Mouse (Mus musculus) thymus, postnatal 36 days (tissue): ENCODE results near the gene Gm14412.
"Not testable (repeated sequence)": the region's sequence is repeated elsewhere in the genome, so short reads cannot be mapped to it uniquely, and the experiment has no call there.

Experiments used
- DNase-seq, 2 experiments: peaks; one replicate each; pipeline ENCODE4 v3.0.0; 2022; ENCODE audit warnings: mixed read lengths in 2 of 2

The Gm14412 gene

GRCm38 (mm10) chr2:177324257-177324733 lies at the start of gene Gm14412:
Gene Gm14412, minus strand, starts transcription at chr2:177324307.
- DNase-seq: not testable (repeated sequence)

DNA sequence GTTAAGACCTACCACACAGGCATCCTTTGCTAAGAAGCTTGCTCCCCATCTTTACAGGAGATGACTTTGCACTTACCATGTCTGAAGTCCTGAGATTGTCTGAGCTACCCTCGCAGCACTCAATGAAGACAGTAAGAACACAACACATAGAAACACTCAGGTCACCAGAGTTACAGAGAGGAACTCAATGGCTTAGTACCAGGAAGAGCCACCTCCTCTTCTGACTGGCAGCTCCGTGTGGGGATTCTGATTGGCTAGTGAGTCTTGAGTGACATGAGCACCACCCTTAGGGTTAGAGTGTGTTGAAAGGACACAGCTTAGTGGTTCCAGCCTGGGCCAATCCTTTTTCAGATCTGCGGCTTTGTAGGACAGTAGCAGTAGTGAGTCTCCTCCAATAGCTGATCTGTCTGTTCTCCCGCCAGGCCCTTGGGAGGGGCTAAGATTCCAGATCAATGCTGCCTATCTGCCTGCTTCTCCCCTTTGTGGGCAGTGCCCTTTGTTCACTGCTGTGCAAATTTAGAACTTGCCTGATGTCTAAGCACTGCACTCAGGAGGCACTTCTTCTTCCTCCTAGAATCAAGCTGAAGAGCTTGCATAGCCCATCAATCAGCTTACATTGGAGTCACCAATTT lies 5.7 kb upstream of the Gm14412 start:
- not testable (repeated sequence) for DNase-seq

DNA sequence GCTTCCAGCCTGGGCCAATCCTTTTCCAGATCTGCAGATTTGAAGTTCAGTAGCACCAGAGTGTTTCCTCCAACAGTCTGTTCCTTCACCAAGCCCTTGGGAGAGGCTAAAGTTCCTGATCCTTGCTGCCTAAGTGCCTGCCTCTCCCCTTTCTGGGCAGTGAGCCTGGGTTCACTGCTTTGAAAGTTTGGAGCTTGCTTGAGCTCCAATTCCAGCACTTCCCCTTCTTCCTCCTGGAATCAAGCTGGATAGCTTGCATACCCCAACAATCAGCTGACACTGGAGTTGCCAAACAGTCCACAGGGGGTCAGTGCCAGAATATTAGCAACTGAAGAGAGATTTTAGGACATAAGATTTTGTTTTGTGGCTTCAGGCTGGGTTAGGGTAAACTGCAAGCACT lies 2.7 kb downstream of the Gm14412 start:
- DNase-seq: not testable (repeated sequence)

GRCm38 (mm10) chr2:177320786-177321320 lies 3.3 kb downstream of the Gm14412 start:
- DNase-seq: not testable (repeated sequence)

GRCm38 (mm10) chr2:177318996-177319395 lies 5.1 kb downstream of the Gm14412 start:
- no peak for DNase-seq

GRCm38 (mm10) chr2:177309627-177310026 lies 14.5 kb downstream of the Gm14412 start:
- not testable (repeated sequence) for DNase-seq

DNA sequence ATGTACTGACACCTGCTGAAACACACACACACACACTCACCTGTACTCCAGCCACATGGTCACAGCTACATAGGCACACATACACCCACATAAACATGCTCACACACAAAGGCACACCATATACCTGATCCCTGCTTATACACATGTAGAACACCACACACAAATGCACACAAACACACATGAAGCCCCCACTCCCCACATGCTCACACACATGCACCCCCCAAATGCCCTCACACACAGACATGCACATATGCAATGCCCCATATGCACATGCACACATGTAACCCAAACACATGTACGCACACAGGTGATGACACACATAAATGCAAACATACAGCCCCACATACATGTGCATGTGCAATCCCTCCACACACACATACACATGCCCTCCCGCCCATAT lies 19.1 kb downstream of the Gm14412 start:
- DNase-seq: not testable (repeated sequence)

DNA sequence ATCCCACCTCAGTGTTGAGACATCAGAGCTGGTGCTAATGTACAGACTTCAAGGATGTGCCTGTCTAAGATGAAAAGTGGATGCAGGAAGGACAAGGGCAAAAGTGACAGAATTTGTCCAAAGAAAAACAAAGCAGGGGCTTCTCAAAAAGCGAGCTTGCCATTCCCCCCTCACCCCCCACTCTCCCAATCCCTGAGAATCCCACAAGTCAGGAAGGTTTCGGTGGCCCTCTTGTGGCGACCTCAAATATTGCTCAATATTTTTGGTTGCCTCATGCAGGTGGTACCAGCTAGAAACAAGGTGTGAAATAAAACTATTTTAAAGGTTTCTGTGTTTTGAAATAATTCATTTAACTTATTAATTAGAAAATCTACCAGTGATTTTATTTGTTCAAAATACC lies 40.4 kb downstream of the Gm14412 start:
- DNase-seq: not testable (repeated sequence)

GRCm38 (mm10) chr2:177277754-177278153 lies 46.4 kb downstream of the Gm14412 start:
- DNase-seq: not testable (repeated sequence)

DNA sequence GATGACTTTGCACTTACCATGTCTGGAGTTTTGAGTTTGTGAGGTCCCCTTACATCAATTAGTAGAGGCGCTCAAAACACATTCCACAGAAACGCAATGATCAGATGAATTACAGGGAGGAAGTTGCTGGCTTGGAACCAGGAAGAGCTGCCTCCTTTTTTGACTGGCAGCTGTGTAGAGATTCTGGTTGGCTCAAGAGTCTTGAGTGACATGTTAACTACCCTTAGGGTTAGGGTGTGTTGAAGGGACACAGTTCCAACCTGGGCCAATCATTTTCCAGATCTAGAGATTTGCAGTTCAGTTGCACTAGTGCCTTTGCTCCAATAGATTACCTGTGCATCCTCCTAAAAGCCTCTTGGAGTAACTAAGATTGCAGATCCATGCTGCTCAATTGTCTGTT lies 51.9 kb downstream of the Gm14412 start:
- DNase-seq: not testable (repeated sequence)

DNA sequence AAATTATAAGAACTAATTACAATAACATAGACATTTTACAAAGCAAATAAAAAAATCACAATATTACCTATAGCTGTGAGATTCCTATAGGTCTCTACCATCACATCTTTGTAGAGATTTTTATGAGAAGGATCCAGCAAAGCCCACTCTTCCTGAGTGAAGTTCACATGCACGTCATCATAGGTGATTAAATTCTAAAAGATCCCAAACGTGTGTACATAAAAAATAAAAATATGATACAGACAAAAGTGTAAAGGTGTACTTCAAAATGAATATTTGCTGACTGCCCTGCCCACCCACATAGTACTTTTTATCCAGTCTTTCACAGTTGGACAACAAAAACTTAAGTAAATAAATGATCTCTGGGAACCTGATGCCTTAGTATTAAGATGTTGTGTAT lies 57.2 kb downstream of the Gm14412 start, which contains the start of gene Gm14409:
Gene Gm14409, minus strand, starts transcription at position 101 of the 400 bp plus-strand sequence.
- DNase-seq: not testable (repeated sequence)
